In the genomic region with DNA sequence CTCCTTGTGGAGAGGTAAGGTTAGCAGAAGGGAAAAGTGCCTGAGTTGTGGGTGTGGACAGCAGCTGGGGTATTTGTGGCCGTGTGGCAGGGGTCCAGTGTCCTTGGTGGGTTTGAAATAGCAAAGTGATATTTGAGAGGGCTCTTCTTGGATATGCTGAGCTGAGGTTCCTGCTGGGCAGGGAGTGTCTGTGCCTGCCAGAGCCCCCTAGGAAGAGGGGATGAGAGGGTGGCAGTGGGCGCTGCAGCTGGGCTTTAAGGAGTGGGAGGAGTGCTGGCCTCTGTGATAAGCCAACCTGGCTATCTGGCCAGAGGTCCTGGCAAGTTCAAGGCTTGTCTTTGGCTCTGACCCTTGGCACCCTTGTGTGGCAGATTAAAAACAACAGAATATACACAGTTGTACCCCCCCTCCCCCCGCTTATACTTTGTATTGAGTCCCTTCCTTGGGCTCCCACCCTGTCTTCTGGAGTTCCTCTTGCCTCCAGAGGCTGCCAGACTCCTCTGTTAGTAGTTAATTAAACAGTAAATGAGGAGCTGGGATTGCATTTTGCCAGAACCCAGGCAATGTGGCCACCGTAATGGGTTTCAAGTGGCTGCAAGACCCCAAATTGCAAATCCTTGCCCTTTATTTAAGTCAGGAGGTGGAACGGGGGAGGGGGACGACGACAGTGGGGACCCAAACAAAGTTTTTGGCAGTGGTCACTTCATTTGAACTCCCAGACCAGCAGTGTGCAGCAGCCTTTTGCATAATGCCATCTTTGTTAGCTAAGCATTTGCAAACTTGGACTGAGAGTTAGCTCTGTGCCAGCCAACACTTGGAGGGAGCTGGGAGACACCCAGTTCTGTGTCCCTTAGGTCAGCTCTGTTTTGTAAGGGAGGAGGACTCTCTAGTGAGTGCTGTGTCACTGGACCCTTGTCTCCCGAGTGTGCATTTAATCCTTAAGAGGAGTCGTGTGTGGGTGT, we compare ENCODE assay signal across 9 mouse cellular contexts. TPM values are rescaled to one million over a fixed set of nuclear protein-coding genes. Genes with fewer than 3 reads are reported as not detected.
DNase-seq lines count a peak whose midpoint lies in the region; ATAC-seq lines count a peak whose summit lies in the region.
"Had no signal": no experiment of that assay in that cellular context is flagged by ENCODE, and none has a peak within 500 bp of the region (broad histone marks: within the 10 kb centered on the region; RNA-seq: fewer than 3 reads in every experiment).

No protein-coding gene starts in this region.

- 0 out of 2 replicates have a peak overlapping the region, but pooled peaks have one; percentile 51 for H3K27ac ChIP-seq in embryonic facial prominence, embryonic 15.5 days (replicated peaks)
- peak overlapping the region; percentile 22; the same call in 1 of the 2 replicates for H3K27ac ChIP-seq in heart, embryonic 11.5 days (ENCODE audit: low read depth, low read length)
- H3K27ac ChIP-seq in limb, embryonic 11.5 days (replicated peaks; ENCODE audit: low read depth, low read length) = 0 out of 2 replicates have a peak overlapping the region, but pooled peaks have one; percentile 22
- no peak overlapping the region for H3K27ac ChIP-seq in neural tube, embryonic 13.5 days (replicated peaks)

- no peak overlapping the region for H3K9ac ChIP-seq in embryonic facial prominence, embryonic 15.5 days
- H3K9ac ChIP-seq in heart, embryonic 11.5 days (ENCODE audit: low read depth, low read length) = 0 out of 2 replicates have a peak overlapping the region, but pooled peaks have one; percentile 43
- H3K9ac ChIP-seq in limb, embryonic 11.5 days (ENCODE audit: low read length) = no peak overlapping the region
- H3K9ac ChIP-seq in neural tube, embryonic 13.5 days = no peak overlapping the region

- H3K27me3 ChIP-seq in embryonic facial prominence, embryonic 15.5 days = no peaks in the 10 kb centered on the region
- no peaks in the 10 kb centered on the region for H3K27me3 ChIP-seq in heart, embryonic 11.5 days (ENCODE audit: control insufficient read depth, insufficient read depth, low read length)
- H3K27me3 ChIP-seq in limb, embryonic 11.5 days (ENCODE audit: control insufficient read depth, insufficient read depth, low read length) = no peaks in the 10 kb centered on the region
- H3K27me3 ChIP-seq in neural tube, embryonic 13.5 days = no peaks in the 10 kb centered on the region
- H3K27me3 ChIP-seq: Patski had no signal

- peak; percentile 28 for DNase-seq in kidney, adult 11 months
- DNase-seq in kidney, postnatal 10 days = no peak
- no peak for DNase-seq in limb, embryonic 11.5 days (ENCODE audit: low spot score)
- DNase-seq in cerebellum, postnatal 14 days = no peak
- DNase-seq in urinary bladder, postnatal 4 days (ENCODE audit: low spot score in 2 of 2) = no peak

- H3K4me3 ChIP-seq in embryonic facial prominence, embryonic 15.5 days (replicated peaks) = no peak overlapping the region
- no peak overlapping the region for H3K4me3 ChIP-seq in heart, embryonic 11.5 days (ENCODE audit: low read depth, low read length)
- no peak overlapping the region for H3K4me3 ChIP-seq in limb, embryonic 11.5 days (ENCODE audit: low read depth, low read length)
- no peak overlapping the region for H3K4me3 ChIP-seq in neural tube, embryonic 13.5 days

- H3K36me3 ChIP-seq in embryonic facial prominence, embryonic 15.5 days = peaks cover 87% of the 10 kb centered on the region
- H3K36me3 ChIP-seq in heart, embryonic 11.5 days (ENCODE audit: control insufficient read depth, insufficient read depth, low read length) = peaks cover 28% of the 10 kb centered on the region
- peaks cover 45% of the 10 kb centered on the region for H3K36me3 ChIP-seq in limb, embryonic 11.5 days (ENCODE audit: control insufficient read depth, insufficient read depth, low read length)
- H3K36me3 ChIP-seq in neural tube, embryonic 13.5 days = peaks cover 96% of the 10 kb centered on the region

- 61% methylated on average over 9 of the region's 9 CpGs for WGBS in embryonic facial prominence, embryonic 15.5 days
- WGBS in heart, embryonic 11.5 days (ENCODE audit: insufficient replicate concordance) = 69% methylated on average over 9 of the region's 9 CpGs
- WGBS in limb, embryonic 11.5 days = 67% methylated on average over 9 of the region's 9 CpGs
- 65% methylated on average over 9 of the region's 9 CpGs for WGBS in neural tube, embryonic 13.5 days

- H3K9me3 ChIP-seq in embryonic facial prominence, embryonic 15.5 days (replicated peaks) = no peaks in the 10 kb centered on the region
- H3K9me3 ChIP-seq in heart, embryonic 11.5 days (replicated peaks; ENCODE audit: control insufficient read depth, low read length) = no peaks in the 10 kb centered on the region
- H3K9me3 ChIP-seq in limb, embryonic 11.5 days (ENCODE audit: control insufficient read depth, low read length) = no peaks in the 10 kb centered on the region
- no peaks in the 10 kb centered on the region for H3K9me3 ChIP-seq in neural tube, embryonic 13.5 days

- peaks cover 51% of the 10 kb centered on the region for H3K4me1 ChIP-seq in embryonic facial prominence, embryonic 15.5 days
- peaks cover 35% of the 10 kb centered on the region for H3K4me1 ChIP-seq in heart, embryonic 11.5 days (ENCODE audit: control insufficient read depth, insufficient read depth, low read length)
- H3K4me1 ChIP-seq in limb, embryonic 11.5 days (ENCODE audit: control insufficient read depth, insufficient read depth, low read length) = peaks cover 20% of the 10 kb centered on the region
- peaks cover 94% of the 10 kb centered on the region for H3K4me1 ChIP-seq in neural tube, embryonic 13.5 days (replicated peaks)

- no peak for ATAC-seq in embryonic facial prominence, embryonic 15.5 days (ENCODE audit: insufficient number of reproducible peaks, low FRiP score, low TSS enrichment, low read depth)
- no peak; the same call in 1 of the 2 replicates for ATAC-seq in heart, embryonic 11.5 days (replicated peaks; ENCODE audit: insufficient number of reproducible peaks, low FRiP score, low TSS enrichment)
- ATAC-seq in limb, embryonic 11.5 days (ENCODE audit: insufficient number of reproducible peaks, low FRiP score, low TSS enrichment, low read depth) = no peak
- peak; percentile 70; the same call in 1 of the 2 replicates for ATAC-seq in neural tube, embryonic 13.5 days (ENCODE audit: low read depth)
- ATAC-seq: Patski had no signal

- no peak overlapping the region for H3K4me2 ChIP-seq in embryonic facial prominence, embryonic 15.5 days (replicated peaks)
- peak overlapping the region; percentile 29; the same call in 1 of the 2 replicates for H3K4me2 ChIP-seq in heart, embryonic 11.5 days
- H3K4me2 ChIP-seq in limb, embryonic 11.5 days (ENCODE audit: low read depth, severe bottlenecking) = no peak overlapping the region
- H3K4me2 ChIP-seq in neural tube, embryonic 13.5 days = peak overlapping the region; percentile 3; the same call in 1 of the 2 replicates

RNA-seq across cellular contexts. Expression of gene Ssbp3, which starts 11.2 kb away (rescaled TPM):
- polyA plus RNA-seq in embryonic facial prominence, embryonic 15.5 days (2015; fragmentation: Nextera tagmentation; extraction: Ambion mirVana) = 136 and 137 TPM in 2 replicates
- polyA plus RNA-seq in heart, embryonic 11.5 days (2014; fragmentation: Nextera tagmentation; extraction: Ambion mirVana) = 54.2 and 63.4 TPM in 2 replicates
- 179 and 186 TPM in 2 replicates for polyA plus RNA-seq in limb, embryonic 11.5 days (2014; fragmentation: Nextera tagmentation; extraction: Ambion mirVana)
- 186 and 191 TPM in 2 replicates for polyA plus RNA-seq in neural tube, embryonic 13.5 days (2015; fragmentation: Nextera tagmentation; extraction: Ambion mirVana)

Comparison
In these comparisons a context has a peak if more than half of its experiments do, and no peak if none do; other contexts are left out.
1. H3K4me2 ChIP-seq: peak in heart, embryonic 11.5 days (single experiment) and neural tube, embryonic 13.5 days (single experiment); none in embryonic facial prominence, embryonic 15.5 days (single experiment) and limb, embryonic 11.5 days (single experiment).